Mouse (Mus musculus): ENCODE measurements around the gene Spo11. TPM values are rescaled to one million over a fixed set of nuclear protein-coding genes. Genes with fewer than 3 reads are reported as not detected.

Gene Spo11
- polyA plus RNA-seq, 1 experiment from 2014 or later = 0.13 TPM

DNA sequence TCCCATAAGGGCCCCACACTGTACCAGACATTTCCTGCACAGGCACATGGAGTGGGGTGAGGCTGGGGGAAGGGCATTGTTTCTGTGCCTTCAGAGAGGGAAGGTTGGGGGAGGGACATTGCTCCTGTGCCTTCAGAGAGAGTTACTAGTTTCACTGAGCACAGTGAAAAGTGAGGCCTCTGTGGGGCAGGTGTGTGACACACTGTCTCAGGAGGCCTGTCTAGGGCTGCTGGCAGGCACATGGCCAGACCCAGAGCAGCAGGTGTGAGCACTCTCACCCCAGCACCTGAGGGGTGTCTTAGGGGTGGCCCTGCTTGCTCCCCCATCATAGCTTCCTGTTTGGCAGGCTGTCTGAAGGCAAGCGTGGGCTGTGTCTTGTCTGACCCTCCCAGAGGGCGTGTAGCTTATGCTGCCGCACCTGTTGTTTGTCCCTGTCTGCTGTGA is 49.2 kb downstream of the Spo11 start:
- H3K27ac ChIP-seq = no peak overlapping the region

DNA sequence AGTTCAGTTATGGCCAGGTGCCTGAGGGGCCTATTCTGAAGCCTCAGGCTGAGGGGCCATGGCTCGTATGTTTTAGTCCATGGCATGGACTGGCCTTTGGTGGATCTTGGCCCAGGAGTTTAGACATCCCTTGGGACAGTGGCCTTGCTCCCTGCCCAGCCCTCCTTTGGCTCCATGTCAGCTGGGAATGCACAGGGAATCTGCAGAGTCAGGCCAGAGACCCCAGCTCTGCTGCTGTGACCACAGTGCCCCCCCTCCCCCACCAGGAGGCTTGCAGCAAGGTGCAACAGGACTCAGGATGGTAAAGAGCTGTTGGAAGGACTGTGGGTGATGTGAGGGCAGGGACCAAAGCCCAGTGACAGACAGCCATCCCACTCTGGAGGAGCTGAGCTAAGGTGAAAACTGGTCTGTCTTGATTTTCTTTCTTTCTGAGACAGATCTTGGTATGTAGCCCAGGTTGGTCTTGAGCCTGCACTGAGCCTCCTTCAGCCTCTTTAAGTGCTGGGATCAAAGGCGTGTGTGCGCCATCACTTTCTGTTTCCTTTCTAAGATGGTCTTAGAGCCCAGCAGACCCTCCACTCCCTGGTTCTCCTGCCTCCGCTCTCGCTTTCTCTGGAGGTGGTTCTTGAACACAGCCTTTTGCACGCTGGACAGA is 49.8 kb downstream of the Spo11 start:
- no peaks in the 10 kb centered on the region for H3K9me3 ChIP-seq (replicated peaks)
- H3K9ac ChIP-seq = no peak overlapping the region
- no peaks in the 10 kb centered on the region for H3K27me3 ChIP-seq
- H3K4me1 ChIP-seq = peaks cover 55% of the 10 kb centered on the region
- peaks cover 72% of the 10 kb centered on the region for H3K36me3 ChIP-seq (ENCODE audit: poor library complexity, severe bottlenecking)
- H3K4me2 ChIP-seq = no peak overlapping the region
- no peak for ATAC-seq
- H3K27ac ChIP-seq = no peak overlapping the region
- 92% methylated on average over 6 of the region's 6 CpGs for WGBS
- no peak overlapping the region for H3K4me3 ChIP-seq

More for the DNA sequence above, 49.2 kb downstream of the Spo11 start:
- Histone ChIP-seq H3K36me3 (ENCODE audit: poor library complexity, severe bottlenecking) (peaks cover 66% of the 10 kb centered on the region), H3K9me3 (replicated peaks) (no peaks in the 10 kb centered on the region), H3K4me1 (peaks cover 55% of the 10 kb centered on the region), H3K4me2 (no peak overlapping the region), H3K27me3 (no peaks in the 10 kb centered on the region), H3K9ac (no peak overlapping the region), H3K4me3 (no peak overlapping the region)
- 89% methylated on average over 3 of the region's 3 CpGs for WGBS
- ATAC-seq = no peak

DNA sequence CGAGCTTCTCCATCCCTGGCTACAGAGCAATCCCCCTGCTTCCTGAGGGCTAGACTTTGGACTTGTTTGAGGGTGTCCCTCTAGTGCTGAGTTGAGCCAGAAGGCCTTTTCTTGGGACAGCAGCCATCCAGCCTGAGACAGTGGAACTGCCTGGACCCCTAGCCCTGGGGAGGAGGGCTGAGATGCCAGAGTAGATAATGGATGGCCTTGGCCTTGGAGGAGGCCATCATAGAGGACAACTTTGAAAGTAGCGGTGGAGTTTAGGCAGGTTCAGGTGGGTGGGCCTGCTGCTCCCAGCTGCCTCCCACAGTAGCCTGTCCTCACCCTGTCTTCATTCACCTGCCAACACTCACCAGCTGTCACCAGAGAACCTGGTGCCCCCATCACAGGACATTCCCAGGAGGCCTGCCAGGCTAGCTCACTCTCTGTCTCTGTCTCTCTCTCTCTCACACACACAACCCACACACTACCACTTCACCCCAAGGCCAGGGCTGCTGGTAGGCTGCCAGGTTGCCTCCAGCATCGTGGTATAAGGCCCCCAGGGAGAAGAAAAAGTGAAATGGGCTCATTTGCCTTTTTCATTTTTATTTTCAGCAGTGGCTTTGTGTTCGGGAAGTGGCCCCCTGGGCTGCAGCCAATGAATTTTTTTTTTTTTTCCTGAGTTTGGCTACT is 50.5 kb downstream of the Spo11 start:
- no peak for ATAC-seq
- no peak overlapping the region for H3K27ac ChIP-seq
- peaks cover 79% of the 10 kb centered on the region for H3K36me3 ChIP-seq (ENCODE audit: poor library complexity, severe bottlenecking)

DNA sequence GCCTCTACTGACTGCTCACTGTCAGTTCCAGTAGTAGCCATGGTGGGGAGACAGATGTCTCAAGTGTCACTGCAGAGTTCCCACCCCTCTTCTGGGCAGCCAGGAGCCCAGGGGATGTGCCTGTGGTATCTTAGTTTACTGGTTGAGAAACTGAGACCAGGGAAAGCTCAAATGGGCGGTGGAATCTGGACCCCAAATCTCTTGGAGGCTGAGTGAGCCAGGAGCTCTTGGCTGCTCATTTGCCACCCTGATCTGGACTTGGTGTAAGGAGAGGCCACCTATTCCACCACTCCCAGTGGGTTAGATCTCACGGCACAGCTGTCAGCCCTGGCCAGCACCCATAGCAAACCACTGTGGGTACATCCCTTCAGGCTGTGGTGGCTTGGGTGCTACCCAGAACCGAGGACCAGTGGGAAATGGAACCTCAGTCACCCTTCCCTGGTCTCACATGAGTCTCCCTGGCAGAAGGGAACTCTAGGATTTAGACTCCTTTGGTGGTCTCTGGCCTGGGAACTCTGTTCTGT is 51.1 kb downstream of the Spo11 start:
- 83% methylated on average over 3 of the region's 3 CpGs for WGBS
- no peak overlapping the region for H3K4me2 ChIP-seq
- peaks cover 42% of the 10 kb centered on the region for H3K4me1 ChIP-seq
- H3K9ac ChIP-seq = no peak overlapping the region
- no peak overlapping the region for H3K4me3 ChIP-seq
- no peaks in the 10 kb centered on the region for H3K27me3 ChIP-seq
- H3K36me3 ChIP-seq (ENCODE audit: poor library complexity, severe bottlenecking) = peaks cover 85% of the 10 kb centered on the region
- ATAC-seq = no peak
- no peak overlapping the region for H3K27ac ChIP-seq
- no peaks in the 10 kb centered on the region for H3K9me3 ChIP-seq (replicated peaks)

More for the DNA sequence above, 50.5 kb downstream of the Spo11 start:
- H3K27me3 ChIP-seq = no peaks in the 10 kb centered on the region
- H3K4me2 ChIP-seq = no peak overlapping the region
- H3K4me3 ChIP-seq = no peak overlapping the region
- H3K9ac ChIP-seq = no peak overlapping the region
- H3K9me3 ChIP-seq (replicated peaks) = no peaks in the 10 kb centered on the region
- peaks cover 48% of the 10 kb centered on the region for H3K4me1 ChIP-seq
- WGBS = 73% methylated on average over 4 of the region's 4 CpGs

DNA sequence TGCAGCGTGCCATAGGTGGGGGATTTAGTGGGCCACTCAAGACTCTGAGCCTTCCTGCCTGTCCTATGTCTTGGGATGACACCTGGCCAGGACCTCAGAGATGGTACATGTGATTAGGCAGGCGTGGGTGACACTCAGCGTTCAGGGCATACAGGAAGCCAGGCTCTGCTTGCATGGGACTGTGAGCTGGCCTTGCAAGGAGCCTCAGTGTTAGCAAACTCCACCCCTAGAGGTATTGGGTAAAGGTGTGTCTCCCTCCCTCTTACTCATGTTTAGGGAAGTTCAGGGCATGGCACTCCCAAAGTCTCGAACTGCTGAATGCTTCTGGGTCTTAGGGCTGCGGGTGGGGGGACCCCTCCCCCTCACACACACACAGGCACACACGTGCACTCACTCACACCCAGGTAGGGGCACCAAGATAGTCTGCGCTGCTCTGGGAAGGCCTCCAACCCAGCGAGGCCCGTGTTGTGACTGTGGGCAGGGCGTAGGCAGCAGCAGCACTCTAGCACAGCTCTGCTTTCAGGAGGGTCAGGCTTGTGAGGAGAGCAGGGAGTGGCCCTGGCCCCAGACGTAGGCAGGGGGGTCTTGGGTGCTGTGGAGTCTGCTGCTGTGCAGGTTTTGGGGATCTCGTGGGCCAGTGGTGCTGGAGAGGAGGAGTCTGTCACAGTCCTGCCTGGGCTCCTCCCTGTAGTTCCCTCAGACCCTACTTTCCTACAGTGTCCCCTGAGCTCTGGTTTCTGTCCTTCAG is 53.3 kb downstream of the Spo11 start:
- H3K36me3 ChIP-seq (ENCODE audit: poor library complexity, severe bottlenecking) = peaks cover 99% of the 10 kb centered on the region
- H3K4me2 ChIP-seq = no peak overlapping the region
- no peaks in the 10 kb centered on the region for H3K27me3 ChIP-seq
- WGBS = 80% methylated on average over 12 of the region's 12 CpGs
- H3K4me1 ChIP-seq = peaks cover 20% of the 10 kb centered on the region
- H3K9me3 ChIP-seq (replicated peaks) = no peaks in the 10 kb centered on the region
- ATAC-seq = no peak
- no peak overlapping the region for H3K4me3 ChIP-seq
- no peak overlapping the region for H3K27ac ChIP-seq
- no peak overlapping the region for H3K9ac ChIP-seq

DNA sequence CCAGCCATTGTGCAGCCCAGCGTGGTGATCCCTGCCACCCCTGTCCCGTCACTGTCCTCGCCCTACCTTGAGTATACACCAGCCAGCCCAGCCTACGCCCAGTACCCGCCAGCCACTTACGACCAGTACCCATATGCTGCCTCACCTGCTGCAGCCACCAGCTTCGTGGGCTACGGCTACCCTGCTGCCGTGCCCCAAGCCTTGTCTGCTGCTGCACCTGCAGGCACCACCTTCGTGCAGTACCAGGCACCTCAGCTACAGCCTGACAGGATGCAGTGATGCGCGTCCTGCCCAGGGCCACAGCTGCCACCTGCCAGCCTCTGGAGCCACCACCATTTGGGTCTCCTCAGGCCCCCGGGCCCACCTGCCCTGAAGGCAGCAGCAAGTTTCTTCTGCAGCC is 56.0 kb downstream of the Spo11 start:
- no peak for ATAC-seq
- H3K27me3 ChIP-seq = no peaks in the 10 kb centered on the region
- no peaks in the 10 kb centered on the region for H3K4me1 ChIP-seq
- H3K4me2 ChIP-seq = no peak overlapping the region
- H3K27ac ChIP-seq = no peak overlapping the region
- H3K9me3 ChIP-seq (replicated peaks) = no peaks in the 10 kb centered on the region
- peaks cover 80% of the 10 kb centered on the region for H3K36me3 ChIP-seq (ENCODE audit: poor library complexity, severe bottlenecking)
- 94% methylated on average over 13 of the region's 13 CpGs for WGBS
- H3K9ac ChIP-seq = no peak overlapping the region
- no peak overlapping the region for H3K4me3 ChIP-seq

DNA sequence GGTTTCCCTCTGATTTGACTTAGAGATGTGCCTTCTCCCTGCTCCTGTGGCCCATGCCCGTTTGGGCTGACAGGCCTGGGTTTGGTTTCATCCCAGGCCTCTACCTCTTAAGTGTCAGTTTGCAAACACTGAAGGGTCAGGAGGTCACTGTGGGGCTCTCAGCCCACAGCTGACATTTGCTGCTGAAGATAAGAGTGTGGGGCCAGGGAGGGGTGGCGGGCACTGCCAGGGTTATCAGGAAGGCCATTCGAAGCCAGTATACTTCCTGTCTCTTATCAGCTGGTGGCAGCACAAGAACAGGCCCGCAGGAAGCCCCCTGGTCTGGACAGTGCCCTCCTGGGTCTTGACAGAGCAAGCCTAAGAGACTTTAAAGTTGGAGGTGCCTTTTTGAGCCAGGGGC is 57.5 kb downstream of the Spo11 start:
- no peak overlapping the region for H3K4me2 ChIP-seq
- no peaks in the 10 kb centered on the region for H3K4me1 ChIP-seq
- no peak overlapping the region for H3K9ac ChIP-seq
- no peaks in the 10 kb centered on the region for H3K9me3 ChIP-seq (replicated peaks)
- ATAC-seq = no peak
- no peaks in the 10 kb centered on the region for H3K27me3 ChIP-seq
- H3K36me3 ChIP-seq (ENCODE audit: poor library complexity, severe bottlenecking) = peaks cover 65% of the 10 kb centered on the region
- WGBS = 86% methylated on average over 4 of the region's 4 CpGs
- no peak overlapping the region for H3K4me3 ChIP-seq
- H3K27ac ChIP-seq = no peak overlapping the region

DNA sequence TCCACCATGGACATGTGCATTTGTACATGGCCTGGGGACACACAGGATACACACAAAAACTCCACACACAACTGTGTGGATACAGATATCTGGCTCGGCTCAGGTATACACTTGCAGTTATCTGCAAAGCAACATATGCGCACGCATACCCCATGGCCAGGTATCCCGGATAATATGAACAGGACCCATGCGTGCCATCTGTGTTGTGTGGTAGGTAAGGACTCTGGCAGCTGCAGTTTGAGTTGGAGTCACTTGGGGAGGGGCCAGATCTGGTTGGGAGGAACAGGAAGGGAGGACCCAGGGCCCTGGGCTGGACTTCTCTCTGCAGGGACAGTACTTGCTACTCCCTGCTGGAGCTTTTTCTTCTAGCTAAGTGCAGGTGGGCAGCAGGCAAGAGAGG is 58.2 kb downstream of the Spo11 start:
- H3K27me3 ChIP-seq = no peaks in the 10 kb centered on the region
- no peaks in the 10 kb centered on the region for H3K4me1 ChIP-seq
- 93% methylated on average over 5 of the region's 5 CpGs for WGBS
- no peak overlapping the region for H3K4me3 ChIP-seq
- no peaks in the 10 kb centered on the region for H3K9me3 ChIP-seq (replicated peaks)
- no peak overlapping the region for H3K27ac ChIP-seq
- peaks cover 59% of the 10 kb centered on the region for H3K36me3 ChIP-seq (ENCODE audit: poor library complexity, severe bottlenecking)
- no peak overlapping the region for H3K4me2 ChIP-seq
- ATAC-seq = no peak
- no peak overlapping the region for H3K9ac ChIP-seq

DNA sequence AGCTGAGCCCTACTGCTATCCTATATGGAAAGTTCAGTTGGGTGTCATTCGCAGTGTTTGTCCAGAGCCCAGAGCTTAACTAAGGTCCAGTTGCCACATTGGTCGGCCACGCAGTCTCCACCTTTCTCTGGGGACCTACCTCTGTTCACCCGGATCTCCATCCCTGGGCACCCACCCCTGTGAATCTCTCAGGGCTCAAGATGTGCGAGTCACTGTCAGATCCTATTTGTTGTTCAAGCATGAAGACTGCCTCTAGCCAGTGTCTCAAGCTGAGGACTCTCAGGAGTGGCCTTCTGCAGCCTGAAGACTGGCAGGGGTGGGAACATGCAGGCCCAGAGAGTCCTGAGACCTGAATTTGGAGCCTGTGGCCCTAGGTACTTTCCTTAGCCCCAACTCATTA is 58.6 kb downstream of the Spo11 start:
- Histone ChIP-seq H3K27ac (no peak overlapping the region), H3K27me3 (no peaks in the 10 kb centered on the region), H3K4me2 (no peak overlapping the region), H3K4me1 (no peaks in the 10 kb centered on the region), H3K9me3 (replicated peaks) (no peaks in the 10 kb centered on the region), H3K36me3 (ENCODE audit: poor library complexity, severe bottlenecking) (peaks cover 55% of the 10 kb centered on the region), H3K9ac (no peak overlapping the region), H3K4me3 (no peak overlapping the region)
- 89% methylated on average over 5 of the region's 5 CpGs for WGBS
- ATAC-seq = no peak

DNA sequence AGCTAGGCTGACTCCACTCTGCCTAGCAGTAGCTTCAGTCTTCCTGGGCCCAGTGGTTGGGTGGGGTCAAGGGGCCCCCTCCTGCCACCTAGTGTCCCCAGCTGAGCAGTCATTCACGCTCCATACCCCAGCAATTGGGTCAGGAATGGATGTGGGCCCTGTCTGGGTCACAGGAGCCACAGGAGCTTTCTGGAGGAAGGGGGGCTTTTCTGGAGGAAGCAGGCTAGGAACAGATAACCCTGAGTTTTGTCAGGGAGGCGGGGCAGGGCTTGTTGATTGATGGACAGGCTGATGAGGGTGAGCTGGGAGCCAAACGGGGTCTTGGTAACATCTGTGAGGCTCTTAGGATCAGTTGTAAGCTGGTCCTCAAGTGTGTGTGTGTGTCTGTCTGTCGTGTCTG is 59.1 kb downstream of the Spo11 start:
- no peaks in the 10 kb centered on the region for H3K9me3 ChIP-seq (replicated peaks)
- H3K27ac ChIP-seq = no peak overlapping the region
- no peak overlapping the region for H3K4me3 ChIP-seq
- H3K4me2 ChIP-seq = no peak overlapping the region
- ATAC-seq = no peak
- peaks cover 49% of the 10 kb centered on the region for H3K36me3 ChIP-seq (ENCODE audit: poor library complexity, severe bottlenecking)
- 68% methylated on average over 4 of the region's 4 CpGs for WGBS
- H3K9ac ChIP-seq = no peak overlapping the region
- no peaks in the 10 kb centered on the region for H3K4me1 ChIP-seq
- no peaks in the 10 kb centered on the region for H3K27me3 ChIP-seq

DNA sequence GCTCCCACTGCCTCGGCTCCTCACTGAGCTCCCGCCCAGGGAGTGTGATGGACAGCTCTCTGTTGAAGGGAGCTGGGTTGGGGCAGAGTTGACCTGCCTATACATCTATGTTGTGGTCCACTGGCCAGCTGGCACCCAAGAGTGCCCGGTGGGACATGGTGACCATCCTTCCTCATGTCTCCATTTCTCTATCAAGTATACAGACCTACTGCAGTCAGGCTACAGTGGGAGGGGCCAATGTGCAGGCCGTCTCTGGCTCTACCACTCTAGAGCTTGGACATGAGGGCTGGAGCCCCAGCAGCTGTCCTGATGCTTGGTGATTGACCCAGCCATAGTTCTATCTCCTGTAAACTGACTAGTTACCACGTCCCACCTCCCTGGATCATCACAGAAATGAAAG is 59.8 kb downstream of the Spo11 start:
- no peak for ATAC-seq
- Histone ChIP-seq H3K27ac (no peak overlapping the region), H3K4me3 (no peak overlapping the region), H3K27me3 (no peaks in the 10 kb centered on the region), H3K9ac (no peak overlapping the region), H3K4me2 (no peak overlapping the region), H3K9me3 (replicated peaks) (no peaks in the 10 kb centered on the region), H3K36me3 (ENCODE audit: poor library complexity, severe bottlenecking) (peaks cover 42% of the 10 kb centered on the region), H3K4me1 (no peaks in the 10 kb centered on the region)
- WGBS = 82% methylated on average over 5 of the region's 5 CpGs

Measured in forebrain, embryonic 13.5 days (tissue).